Mouse (Mus musculus) naive thymus-derived CD4-positive, alpha-beta T cell, adult 2 months (primary cell): ENCODE results near the gene Clptm1.
A peak's percentile ranks its signal among the peaks of the same experiment; 100 is the strongest.

Experiments used
- DNase-seq: peaks from one replicate; pipeline ENCODE4 v3.0.0-alpha.2; 2011; ENCODE audit warnings: low read depth

Clptm1 gene

GRCm38 (mm10) chr7:19664955-19665841, at the start of gene Clptm1:
Gene Clptm1, minus strand, starts transcription at chr7:19665033.
- peak; percentile 99 for DNase-seq

GRCm38 (mm10) chr7:19713598-19713997, 48.8 kb upstream of the Clptm1 start:
- no peak for DNase-seq

- peak; percentile 65 for DNase-seq
Measured at GRCm38 (mm10) chr7:19713196-19713595, 48.4 kb upstream of the Clptm1 start.

GRCm38 (mm10) chr7:19712414-19712813, 47.6 kb upstream of the Clptm1 start:
- DNase-seq, result no peak

GRCm38 (mm10) chr7:19710650-19711049, 45.8 kb upstream of the Clptm1 start:
- no peak for DNase-seq

GRCm38 (mm10) chr7:19705271-19705670, 40.4 kb upstream of the Clptm1 start:
- DNase-seq, result no peak

- DNase-seq, result no peak
Measured at GRCm38 (mm10) chr7:19704475-19704874, 39.6 kb upstream of the Clptm1 start.

GRCm38 (mm10) chr7:19702859-19703555, 38.2 kb upstream of the Clptm1 start:
- DNase-seq, result no peak

GRCm38 (mm10) chr7:19701069-19701761, 36.4 kb upstream of the Clptm1 start:
- peak; percentile 51 for DNase-seq

GRCm38 (mm10) chr7:19700299-19701068, 35.7 kb upstream of the Clptm1 start:
- no peak for DNase-seq

- no peak for DNase-seq
Measured at GRCm38 (mm10) chr7:19699827-19700148, 35.0 kb upstream of the Clptm1 start.

GRCm38 (mm10) chr7:19698907-19699826, 34.3 kb upstream of the Clptm1 start, which contains the start of gene Apoe:
Gene Apoe, minus strand, starts transcription at chr7:19699188.
- no peak for DNase-seq

GRCm38 (mm10) chr7:19697949-19698906, 33.4 kb upstream of the Clptm1 start:
- DNase-seq, result no peak

GRCm38 (mm10) chr7:19696336-19696873, 31.6 kb upstream of the Clptm1 start:
- DNase-seq, result no peak

GRCm38 (mm10) chr7:19695881-19696280, 31.0 kb upstream of the Clptm1 start:
- DNase-seq, result no peak

GRCm38 (mm10) chr7:19695213-19695594, 30.4 kb upstream of the Clptm1 start:
- no peak for DNase-seq

- DNase-seq, result no peak
Measured at GRCm38 (mm10) chr7:19694336-19695212, 29.7 kb upstream of the Clptm1 start.

GRCm38 (mm10) chr7:19693421-19693820, 28.6 kb upstream of the Clptm1 start:
- DNase-seq, result no peak
